Mouse (Mus musculus): Measurements from ENCODE around the gene Frmd8.

The Frmd8 gene

GRCm38 (mm10) chr19:5840890-5841388 is 34.1 kb downstream of the Frmd8 start:
- in situ Hi-C loops (cut with MboI; ENCODE audit: unreplicated experiment in 2 of 2) = no loop called here

- in situ Hi-C loops (cut with MboI; ENCODE audit: unreplicated experiment in 2 of 2) = no loop called here
Observed at GRCm38 (mm10) chr19:5840086-5840889, 34.8 kb downstream of the Frmd8 start.

DNA sequence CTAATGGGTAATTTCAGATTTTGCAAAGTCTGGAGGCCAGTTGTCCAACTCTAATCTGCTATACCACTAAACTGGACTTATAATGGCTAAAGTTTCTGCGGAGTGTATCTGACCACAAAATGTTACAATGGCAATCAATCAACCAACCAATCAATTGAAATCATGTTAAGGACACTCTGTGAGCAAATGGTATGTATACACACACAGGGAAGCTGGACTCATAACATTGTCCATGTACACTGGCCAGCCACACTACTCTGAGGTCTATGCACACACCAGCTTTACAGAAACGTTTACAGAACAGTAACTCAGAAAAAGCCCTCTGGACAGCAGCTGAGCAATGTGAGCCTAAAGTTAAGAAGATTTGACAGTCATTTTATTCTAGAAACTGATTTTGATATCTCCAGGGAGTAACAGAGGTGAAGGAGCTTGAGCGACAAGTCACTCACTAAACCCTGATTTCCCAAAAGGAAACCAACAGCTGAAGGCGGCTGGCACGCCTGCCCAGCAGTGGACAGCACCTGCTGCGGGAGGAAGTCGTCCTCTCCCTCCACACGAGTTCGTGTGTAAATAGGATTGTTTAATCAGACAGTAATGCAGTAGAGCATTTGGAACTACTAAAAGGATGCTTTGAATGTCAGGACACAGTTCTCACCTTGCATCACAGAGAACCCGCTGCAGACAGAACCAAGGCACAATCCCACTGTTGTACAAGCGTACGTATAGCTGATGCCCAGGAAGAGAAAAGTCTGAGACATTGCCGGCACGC is 35.6 kb downstream of the Frmd8 start:
- in situ Hi-C loops (cut with MboI; ENCODE audit: unreplicated experiment in 2 of 2) = no loop called here

GRCm38 (mm10) chr19:5838892-5839165 is 36.2 kb downstream of the Frmd8 start:
- in situ Hi-C loops (cut with MboI; ENCODE audit: unreplicated experiment in 2 of 2) = no loop called here

- in situ Hi-C loops (cut with MboI; ENCODE audit: unreplicated experiment in 2 of 2) = no loop called here
Observed at GRCm38 (mm10) chr19:5838136-5838891, 36.8 kb downstream of the Frmd8 start.

- in situ Hi-C loops (cut with MboI; ENCODE audit: unreplicated experiment in 2 of 2) = no loop called here
Observed at GRCm38 (mm10) chr19:5837606-5838005, 37.5 kb downstream of the Frmd8 start.

GRCm38 (mm10) chr19:5836941-5837572 is 38.0 kb downstream of the Frmd8 start:
- in situ Hi-C loops (cut with MboI; ENCODE audit: unreplicated experiment in 2 of 2) = no loop called here

DNA sequence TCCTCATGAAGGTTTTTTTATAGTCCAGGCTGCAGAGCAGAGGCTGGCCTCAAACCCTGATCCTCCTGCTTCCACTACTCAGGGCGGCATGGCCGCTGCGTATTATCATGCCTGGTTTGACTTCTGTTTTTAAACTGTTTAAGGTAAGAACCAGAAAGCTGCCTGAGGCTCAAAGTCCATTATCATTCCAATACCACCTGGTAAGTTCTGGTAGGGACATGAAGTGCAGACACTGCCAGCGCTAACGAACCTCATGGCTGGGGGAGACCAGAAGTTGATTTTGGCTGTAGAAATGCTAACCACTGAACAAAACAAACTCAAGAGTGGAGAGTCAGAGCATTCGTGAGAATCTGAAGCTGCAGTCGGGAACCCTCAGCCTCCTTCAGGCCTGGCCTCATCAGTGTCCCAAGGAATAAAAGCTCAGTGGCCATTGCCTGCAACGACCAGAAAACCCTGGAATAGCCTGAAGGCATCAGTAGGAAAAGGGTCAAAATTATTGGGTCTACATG is 39.1 kb downstream of the Frmd8 start:
- in situ Hi-C loops (cut with MboI; ENCODE audit: unreplicated experiment in 2 of 2) = no loop called here

DNA sequence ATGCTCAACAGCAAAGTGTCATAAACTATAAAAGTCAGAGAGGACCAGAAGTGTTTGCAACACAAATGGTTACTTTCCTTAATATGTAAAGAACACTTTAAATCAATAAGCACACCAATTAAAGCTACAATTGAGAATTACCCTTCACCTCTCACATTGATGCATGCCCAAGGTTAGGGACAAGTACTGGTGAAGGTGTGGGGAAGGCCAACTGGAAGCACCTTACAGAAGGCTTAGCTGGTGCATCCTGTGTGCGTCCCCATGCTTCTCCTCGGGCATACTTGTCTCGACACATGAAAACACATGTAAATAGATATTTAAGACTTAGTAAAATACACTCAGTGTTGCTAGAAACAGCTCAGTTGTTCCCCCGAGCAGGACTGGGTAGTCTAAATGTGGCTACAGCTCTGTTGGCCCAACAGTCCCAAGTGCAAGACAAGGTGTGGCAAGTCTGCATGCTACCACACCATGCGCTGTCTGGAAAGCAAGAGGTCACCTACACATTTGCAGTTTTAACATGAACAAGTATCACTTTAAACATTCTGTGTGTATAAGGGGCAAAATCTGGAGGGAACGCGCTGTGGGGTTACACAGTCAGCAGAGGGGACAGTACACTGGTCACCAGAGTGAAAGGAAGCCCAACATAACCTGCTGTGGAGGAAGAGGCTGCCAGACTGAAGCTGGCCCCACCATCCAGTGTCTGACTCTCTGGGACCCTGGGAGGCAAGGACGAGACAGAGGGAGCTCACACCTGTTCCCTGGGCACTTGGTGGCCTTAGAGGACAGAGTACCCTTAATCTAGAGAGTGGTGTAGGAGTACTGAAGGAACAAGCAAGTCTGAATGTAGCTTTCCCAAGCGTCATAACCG is 39.8 kb downstream of the Frmd8 start:
- in situ Hi-C loops (cut with MboI; ENCODE audit: unreplicated experiment in 2 of 2) = no loop called here

- in situ Hi-C loops (cut with MboI; ENCODE audit: unreplicated experiment in 2 of 2) = no loop called here
Observed at GRCm38 (mm10) chr19:5834260-5834925, 40.7 kb downstream of the Frmd8 start.

DNA sequence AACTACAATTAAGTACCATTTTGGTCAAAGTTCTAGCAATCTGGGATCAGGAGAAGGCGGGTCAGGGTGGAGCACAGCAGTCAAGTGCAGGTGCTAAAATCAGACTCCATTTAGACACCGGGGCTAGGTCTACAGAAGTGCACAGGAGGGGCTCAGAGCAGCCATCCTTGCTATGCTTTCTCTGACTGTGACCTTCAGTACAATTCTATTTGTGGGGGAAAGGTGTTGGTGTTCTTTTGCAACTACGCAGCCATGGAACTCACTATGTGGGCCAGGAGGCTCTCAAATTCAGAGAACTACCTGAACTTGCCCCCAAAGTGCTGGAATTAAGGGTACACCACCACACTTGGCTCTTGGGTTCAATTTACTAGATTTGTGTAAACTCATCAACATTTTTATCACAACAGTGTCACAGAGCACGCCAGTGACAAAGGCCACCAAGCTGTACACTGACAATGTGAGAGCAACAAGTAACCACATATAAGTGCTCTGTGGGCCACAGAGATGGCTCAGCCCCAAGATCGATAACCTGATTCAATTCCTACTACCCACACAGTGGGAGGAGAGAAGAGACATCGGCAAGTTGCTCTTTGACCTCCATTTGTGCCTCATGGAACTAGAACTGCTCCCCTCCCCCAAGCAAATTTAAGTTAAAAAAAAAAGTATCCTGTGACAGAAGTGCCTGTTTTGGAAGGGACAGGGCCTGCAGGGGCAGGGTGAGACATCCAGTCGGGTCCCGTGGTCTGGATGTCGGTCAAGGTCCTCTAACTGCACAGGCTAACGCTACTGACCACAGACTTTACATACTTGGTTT is 41.6 kb downstream of the Frmd8 start:
- in situ Hi-C loops (cut with MboI; ENCODE audit: unreplicated experiment in 2 of 2) = no loop called here

DNA sequence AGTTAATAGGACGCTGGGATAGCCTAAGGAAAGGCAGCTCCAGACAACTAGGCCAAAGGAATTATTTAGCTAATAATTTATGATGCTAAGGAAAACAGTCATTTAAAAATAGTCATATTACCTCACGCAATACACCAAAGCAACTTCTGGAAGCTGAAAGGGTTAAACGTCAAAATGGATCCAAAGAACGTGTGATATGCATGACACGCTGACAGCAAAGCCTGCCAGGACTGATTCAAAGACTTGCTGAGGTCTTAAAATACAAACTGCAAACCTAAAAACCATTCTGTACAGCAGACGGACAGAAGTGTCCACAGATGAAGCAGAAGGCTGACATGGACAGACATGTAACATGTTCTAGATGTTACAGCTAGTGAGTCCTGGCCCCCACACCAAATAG is 42.7 kb downstream of the Frmd8 start:
- in situ Hi-C loops (cut with MboI; ENCODE audit: unreplicated experiment in 2 of 2) = no loop called here

DNA sequence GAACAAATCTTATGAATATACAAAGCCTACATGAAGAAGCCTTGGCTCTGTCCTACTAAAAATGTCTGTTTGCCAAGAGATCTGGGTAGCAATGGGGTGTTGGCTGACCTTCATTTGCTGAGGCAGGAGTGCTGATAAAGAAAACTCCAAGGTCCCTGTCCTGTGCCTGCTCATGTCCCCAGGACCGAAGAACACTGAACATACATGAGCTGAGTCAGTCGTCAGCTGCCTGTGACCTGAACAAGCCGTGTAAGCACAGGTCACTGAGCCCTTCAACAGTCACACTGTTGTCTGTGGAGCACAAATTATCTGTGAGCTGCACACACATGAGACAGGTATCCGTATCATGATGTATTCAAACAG is 43.1 kb downstream of the Frmd8 start:
- in situ Hi-C loops (cut with MboI; ENCODE audit: unreplicated experiment in 2 of 2) = no loop called here

DNA sequence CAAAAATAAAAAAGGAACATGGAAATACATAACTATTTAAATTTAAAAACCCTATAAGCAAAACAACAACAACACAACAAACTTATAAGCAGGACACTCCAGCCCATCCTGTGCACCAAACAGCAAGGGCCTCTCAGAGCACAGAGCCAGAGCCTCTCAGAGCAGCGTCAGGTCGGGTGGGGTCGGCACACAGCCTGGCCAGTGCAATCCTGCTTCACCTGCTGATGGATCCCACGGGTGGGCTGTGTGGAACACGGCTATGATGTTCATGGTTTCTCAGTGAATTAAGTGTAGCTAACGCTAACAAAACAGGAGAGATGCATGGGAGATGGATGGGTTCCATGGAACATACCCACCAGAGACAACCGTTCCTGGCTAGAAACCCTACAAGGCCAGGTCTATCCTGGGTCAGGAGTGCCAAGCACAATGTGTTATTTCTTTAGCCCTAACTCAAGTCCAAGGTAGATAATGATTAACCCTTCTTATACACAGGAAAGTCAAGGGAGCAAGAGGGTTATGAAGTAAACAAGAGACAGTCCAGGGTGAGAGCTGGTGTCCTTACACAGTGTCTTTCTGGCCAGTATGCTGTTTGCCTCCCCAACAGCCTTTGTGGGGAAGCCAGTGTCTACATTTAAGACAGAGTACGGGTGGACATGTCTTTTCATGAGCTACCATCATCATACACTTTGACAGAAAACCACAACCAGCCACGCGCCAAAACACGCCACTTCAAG is 43.7 kb downstream of the Frmd8 start:
- in situ Hi-C loops (cut with MboI; ENCODE audit: unreplicated experiment in 2 of 2) = no loop called here

- in situ Hi-C loops (cut with MboI; ENCODE audit: unreplicated experiment in 2 of 2) = no loop called here
Observed at GRCm38 (mm10) chr19:5830776-5831175, 44.3 kb downstream of the Frmd8 start.

DNA sequence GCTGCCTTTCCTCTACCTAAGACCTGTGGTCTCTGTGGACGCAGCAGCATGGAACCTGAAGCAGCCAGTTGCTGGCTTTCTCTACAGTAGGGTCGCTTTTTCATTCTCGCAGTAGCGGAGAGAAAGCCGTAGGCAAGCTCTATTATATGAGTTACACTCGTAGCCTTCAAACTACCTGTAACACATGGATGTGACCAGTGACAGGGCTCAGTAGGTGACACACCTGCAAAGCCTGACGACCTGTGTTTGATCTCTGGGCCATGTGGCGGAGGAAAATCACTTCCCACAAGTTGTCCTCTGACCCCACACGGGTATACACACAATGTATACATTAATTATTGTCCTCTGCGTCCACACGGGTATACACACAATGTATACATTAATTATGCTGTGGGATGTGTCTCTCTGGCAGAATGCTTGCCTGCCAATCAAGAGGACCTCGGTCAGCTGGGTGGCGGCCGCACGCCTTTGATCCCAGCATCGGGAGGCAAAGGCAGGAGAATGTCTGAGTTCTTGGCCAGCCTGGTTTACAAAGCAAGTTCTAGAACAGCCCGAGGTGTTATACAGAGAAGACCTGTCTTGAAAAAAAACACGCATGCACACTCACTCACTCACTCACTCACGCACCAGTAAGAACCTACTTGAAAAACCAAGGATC is 45.0 kb downstream of the Frmd8 start:
- in situ Hi-C loops (cut with MboI; ENCODE audit: unreplicated experiment in 2 of 2) = no loop called here

- in situ Hi-C loops (cut with MboI; ENCODE audit: unreplicated experiment in 2 of 2) = no loop called here
Observed at GRCm38 (mm10) chr19:5828905-5829304, 46.2 kb downstream of the Frmd8 start.
